Mouse (Mus musculus) forebrain, embryonic 12.5 days (tissue): ENCODE measurements around the gene Cstf2. TPM values are rescaled to one million over a fixed set of nuclear protein-coding genes. Genes with fewer than 3 reads are reported as not detected.

ENCODE experiments used
- ATAC-seq: fragments of 200-750 bp; cut with Nextera tagmentation; 2 replicates; pipeline ENCODE4 v1.8.0; 2017; ENCODE audit warnings: moderate TSS enrichment; ENCODE audit not compliant: low FRiP score
- H3K27ac ChIP-seq: fragments of 300-500 bp; sonication (generic); 2 replicates; pipeline ENCODE4 v1.5.1; 2016; ENCODE audit warnings: mild to moderate bottlenecking
- H3K27me3 ChIP-seq: fragments of 300-500 bp; sonication (generic); 2 replicates; pipeline ENCODE4 v1.6.1; 2016; ENCODE audit warnings: mild to moderate bottlenecking
- H3K36me3 ChIP-seq: fragments of 300-500 bp; sonication (generic); replicated peaks from 2 replicates; pipeline ENCODE4 v1.6.1; 2016; ENCODE audit warnings: mild to moderate bottlenecking
- H3K4me1 ChIP-seq: fragments of 300-500 bp; sonication (generic); 2 replicates; pipeline ENCODE4 v1.6.1; 2016
- H3K4me2 ChIP-seq: fragments of 300-500 bp; sonication (generic); 2 replicates; pipeline ENCODE4 v1.6.1; 2016; ENCODE audit warnings: mild to moderate bottlenecking, moderate library complexity
- H3K4me3 ChIP-seq: fragments of 300-500 bp; sonication (generic); replicated peaks from 2 replicates; pipeline ENCODE4 v1.5.1; 2016; ENCODE audit warnings: mild to moderate bottlenecking
- H3K9ac ChIP-seq: fragments of 300-500 bp; sonication (generic); 2 replicates; pipeline ENCODE4 v1.6.1; 2016; ENCODE audit warnings: mild to moderate bottlenecking
- H3K9me3 ChIP-seq: fragments of 300-500 bp; sonication (generic); 2 replicates; pipeline ENCODE4 v1.6.1; 2016
- WGBS: fragments of 180-500 bp; shearing (Covaris S2); methylation state at CpG from one replicate; pipeline ENCODE4 v1.1.7; 2016; 5-methylcytosine and 5-hydroxymethylcytosine counted together
- polyA plus RNA-seq: library from polyadenylated mRNA; unstranded; fragments of >200 nt; fragmentation: Nextera tagmentation; extraction: Ambion mirVana; gene quantifications from 2 replicates; pipeline ENCODE4 v1.2.1, GENCODE M21; 2016

The Cstf2 gene
- polyA plus RNA-seq: 72.8 and 74.4 TPM in 2 replicates

- 0 out of 2 replicates have a peak, but pooled peaks cover 1% of the 10 kb centered on the region for H3K27me3 ChIP-seq
These were observed at the start of gene Cstf2 for GRCm38 (mm10) chrX:134058987-134059712. Cstf2 (plus strand) TSS chrX:134059187.

GRCm38 (mm10) chrX:134019005-134019404 lies 40.0 kb upstream of the Cstf2 start:
- Histone ChIP-seq H3K4me3 (no peak overlapping the region), H3K4me2 (no peak overlapping the region), H3K9ac (no peak overlapping the region), H3K4me1 (no peaks in the 10 kb centered on the region), H3K27ac (no peak overlapping the region), H3K27me3 (0 out of 2 replicates have a peak, but pooled peaks cover 3% of the 10 kb centered on the region), H3K9me3 (no peaks in the 10 kb centered on the region), H3K36me3 (no peaks in the 10 kb centered on the region)
- 13% methylated on average over 9 of the region's 9 CpGs for WGBS
- ATAC-seq: peak; percentile 81

More at GRCm38 (mm10) chrX:134058987-134059712, at the start of gene Cstf2:
- ATAC-seq: peak; percentile 99
- peak within 1 kb of the TSS; percentile 58 for H3K4me3 ChIP-seq
- H3K36me3 ChIP-seq: peaks cover 15% of the 10 kb centered on the region; the same call in 1 of the 2 replicates
- H3K4me1 ChIP-seq: peaks cover 6% of the 10 kb centered on the region; the same call in 1 of the 2 replicates
- H3K9ac ChIP-seq: peak within 1 kb of the TSS; percentile 68
- no peaks in the 10 kb centered on the region for H3K9me3 ChIP-seq
- WGBS: 17% methylated on average over 53 of the region's 77 CpGs
- peak within 1 kb of the TSS; percentile 47 for H3K4me2 ChIP-seq
- peak within 1 kb of the TSS; percentile 90 for H3K27ac ChIP-seq

GRCm38 (mm10) chrX:134020664-134021063 lies 38.3 kb upstream of the Cstf2 start:
- Histone ChIP-seq H3K4me1 (no peaks in the 10 kb centered on the region), H3K9me3 (no peaks in the 10 kb centered on the region), H3K4me2 (no peak overlapping the region), H3K9ac (no peak overlapping the region), H3K27me3 (0 out of 2 replicates have a peak, but pooled peaks cover 3% of the 10 kb centered on the region), H3K4me3 (no peak overlapping the region), H3K27ac (no peak overlapping the region), H3K36me3 (no peaks in the 10 kb centered on the region)
- ATAC-seq: no peak
- WGBS: 28% methylated on average over 5 of the region's 5 CpGs

- no peak overlapping the region for H3K4me2 ChIP-seq
- H3K4me1 ChIP-seq: no peaks in the 10 kb centered on the region
- H3K27ac ChIP-seq: no peak overlapping the region
- no peaks in the 10 kb centered on the region for H3K9me3 ChIP-seq
- H3K9ac ChIP-seq: no peak overlapping the region
- ATAC-seq: no peak
- WGBS: 67% methylated on average over 1 of the region's 1 CpGs
- no peaks in the 10 kb centered on the region for H3K27me3 ChIP-seq
- no peaks in the 10 kb centered on the region for H3K36me3 ChIP-seq
- no peak overlapping the region for H3K4me3 ChIP-seq
These were observed 10.0 kb upstream of the Cstf2 start for GRCm38 (mm10) chrX:134048994-134049393.

- ATAC-seq: no peak
- peaks cover 6% of the 10 kb centered on the region; the same call in 1 of the 2 replicates for H3K36me3 ChIP-seq
- H3K9ac ChIP-seq: no peak overlapping the region
- 86% methylated on average over 2 of the region's 2 CpGs for WGBS
- no peak overlapping the region for H3K4me3 ChIP-seq
- peaks cover 6% of the 10 kb centered on the region; the same call in 1 of the 2 replicates for H3K4me1 ChIP-seq
- no peak overlapping the region for H3K4me2 ChIP-seq
- no peaks in the 10 kb centered on the region for H3K27me3 ChIP-seq
- H3K27ac ChIP-seq: no peak overlapping the region
- no peaks in the 10 kb centered on the region for H3K9me3 ChIP-seq
These were observed 2.1 kb upstream of the Cstf2 start for GRCm38 (mm10) chrX:134056897-134057296.

- no peaks in the 10 kb centered on the region for H3K27me3 ChIP-seq
- peak overlapping the region; percentile 33 for H3K4me2 ChIP-seq
- H3K36me3 ChIP-seq: peaks cover 15% of the 10 kb centered on the region; the same call in 1 of the 2 replicates
- H3K4me1 ChIP-seq: peaks cover 6% of the 10 kb centered on the region; the same call in 1 of the 2 replicates
- no peak for ATAC-seq
- H3K27ac ChIP-seq: no peak overlapping the region
- 82% methylated on average over 14 of the region's 14 CpGs for WGBS
- no peaks in the 10 kb centered on the region for H3K9me3 ChIP-seq
- no peak overlapping the region for H3K9ac ChIP-seq
- peak overlapping the region; percentile 58 for H3K4me3 ChIP-seq
These were observed 729 bp upstream of the Cstf2 start for GRCm38 (mm10) chrX:134058040-134058875.

- Histone ChIP-seq H3K4me3 (peak overlapping the region; percentile 58), H3K27me3 (0 out of 2 replicates have a peak, but pooled peaks cover 4% of the 10 kb centered on the region), H3K27ac (peak overlapping the region; percentile 90), H3K36me3 (peaks cover 15% of the 10 kb centered on the region; the same call in 1 of the 2 replicates), H3K9me3 (no peaks in the 10 kb centered on the region), H3K4me1 (peaks cover 6% of the 10 kb centered on the region; the same call in 1 of the 2 replicates), H3K9ac (peak overlapping the region; percentile 68), H3K4me2 (peak overlapping the region; percentile 47)
- peak; percentile 20; the same call in 1 of the 2 replicates for ATAC-seq
- 14% methylated on average over 10 of the region's 10 CpGs for WGBS
These were observed 777 bp downstream of the Cstf2 start for GRCm38 (mm10) chrX:134059764-134060163.

GRCm38 (mm10) chrX:134085453-134085852 lies 26.5 kb downstream of the Cstf2 start:
- 26% methylated on average over 1 of the region's 1 CpGs for WGBS
- H3K9ac ChIP-seq: no peak overlapping the region
- peaks cover 11% of the 10 kb centered on the region for H3K36me3 ChIP-seq
- no peak overlapping the region for H3K4me3 ChIP-seq
- ATAC-seq: peak; percentile 64; the same call in 1 of the 2 replicates
- H3K27ac ChIP-seq: no peak overlapping the region
- H3K4me2 ChIP-seq: no peak overlapping the region
- peaks cover 8% of the 10 kb centered on the region; the same call in 1 of the 2 replicates for H3K27me3 ChIP-seq
- H3K4me1 ChIP-seq: no peaks in the 10 kb centered on the region
- no peaks in the 10 kb centered on the region for H3K9me3 ChIP-seq

- no peak for ATAC-seq
- H3K9ac ChIP-seq: no peak overlapping the region
- H3K27me3 ChIP-seq: no peaks in the 10 kb centered on the region
- no peak overlapping the region for H3K4me2 ChIP-seq
- H3K4me1 ChIP-seq: no peaks in the 10 kb centered on the region
- H3K36me3 ChIP-seq: no peaks in the 10 kb centered on the region
- H3K9me3 ChIP-seq: no peaks in the 10 kb centered on the region
- no peak overlapping the region for H3K4me3 ChIP-seq
- no peak overlapping the region for H3K27ac ChIP-seq
- 77% methylated on average over 2 of the region's 2 CpGs for WGBS
These were observed 43.7 kb downstream of the Cstf2 start for GRCm38 (mm10) chrX:134102641-134103040.

GRCm38 (mm10) chrX:134111767-134112166 lies 52.8 kb downstream of the Cstf2 start:
- Histone ChIP-seq H3K36me3 (no peaks in the 10 kb centered on the region), H3K9me3 (no peaks in the 10 kb centered on the region), H3K27me3 (peaks cover 11% of the 10 kb centered on the region; the same call in 1 of the 2 replicates), H3K27ac (no peak overlapping the region), H3K4me2 (no peak overlapping the region), H3K4me1 (no peaks in the 10 kb centered on the region), H3K4me3 (no peak overlapping the region), H3K9ac (no peak overlapping the region)
- 81% methylated on average over 3 of the region's 3 CpGs for WGBS
- ATAC-seq: no peak

- Histone ChIP-seq H3K4me2 (no peak overlapping the region), H3K36me3 (no peaks in the 10 kb centered on the region), H3K4me3 (no peak overlapping the region), H3K4me1 (no peaks in the 10 kb centered on the region), H3K27me3 (peaks cover 21% of the 10 kb centered on the region), H3K9me3 (no peaks in the 10 kb centered on the region), H3K27ac (no peak overlapping the region), H3K9ac (no peak overlapping the region)
- WGBS: 79% methylated on average over 3 of the region's 3 CpGs
- ATAC-seq: no peak
These were observed 57.4 kb downstream of the Cstf2 start for GRCm38 (mm10) chrX:134116417-134116816.

GRCm38 (mm10) chrX:134128549-134128948 lies 69.6 kb downstream of the Cstf2 start:
- peaks cover 20% of the 10 kb centered on the region; the same call in 1 of the 2 replicates for H3K27me3 ChIP-seq
- 87% methylated on average over 3 of the region's 3 CpGs for WGBS
- no peak for ATAC-seq

More at GRCm38 (mm10) chrX:134128549-134128948, 69.6 kb downstream of the Cstf2 start:
- Histone ChIP-seq H3K4me3 (no peak overlapping the region), H3K4me2 (no peak overlapping the region), H3K4me1 (no peaks in the 10 kb centered on the region), H3K9ac (no peak overlapping the region), H3K27ac (no peak overlapping the region), H3K9me3 (no peaks in the 10 kb centered on the region), H3K36me3 (no peaks in the 10 kb centered on the region)
